Mouse (Mus musculus) adrenal gland, postnatal 4 days (tissue): ENCODE data around the gene Ggt1. TPM values are rescaled to one million over a fixed set of nuclear protein-coding genes. Genes with fewer than 3 reads are reported as not detected.
"Not testable (repeated sequence)": the region's sequence is repeated elsewhere in the genome, so short reads cannot be mapped to it uniquely, and the experiment has no call there.

Experiments used
- DNase-seq, 2 experiments: peaks; one replicate each; pipeline ENCODE4 v3.0.0; 2021 to 2022; ENCODE audit warnings: low spot score in 2 of 2, mixed read lengths in 2 of 2
- total RNA-seq, 2 experiments: library from RNA; stranded (reverse); gene quantifications; 2 replicates each; pipeline ENCODE4 v1.2.3; 2021

Gene Ggt1
- total RNA-seq, 2 experiments from 2014 or later, result 1.2 to 39.0 TPM

GRCm38 (mm10) chr10:75548486-75548885, 12.9 kb upstream of the Ggt1 start:
- no peak for DNase-seq

DNA sequence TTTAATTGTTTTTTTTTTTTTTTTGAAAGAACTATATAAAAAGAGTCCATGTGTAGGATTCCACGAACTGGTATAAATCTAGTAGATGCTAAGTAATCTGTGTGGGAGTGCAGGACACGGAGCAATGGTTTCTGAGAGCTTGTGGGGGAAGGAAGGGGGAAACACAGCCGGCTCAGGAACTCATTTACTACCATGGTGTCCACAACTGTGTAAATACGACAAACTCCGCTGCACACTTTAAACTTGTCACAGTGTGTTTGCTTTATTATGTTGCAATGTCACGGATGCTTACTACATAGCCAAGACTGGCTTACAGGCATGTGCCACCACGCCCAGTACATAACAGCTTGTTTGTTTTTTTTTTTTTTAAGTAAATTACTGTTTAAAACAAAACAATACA, 11.5 kb upstream of the Ggt1 start:
- DNase-seq, result no peak

GRCm38 (mm10) chr10:75551175-75551574, 10.2 kb upstream of the Ggt1 start:
- DNase-seq, result no peak

DNA sequence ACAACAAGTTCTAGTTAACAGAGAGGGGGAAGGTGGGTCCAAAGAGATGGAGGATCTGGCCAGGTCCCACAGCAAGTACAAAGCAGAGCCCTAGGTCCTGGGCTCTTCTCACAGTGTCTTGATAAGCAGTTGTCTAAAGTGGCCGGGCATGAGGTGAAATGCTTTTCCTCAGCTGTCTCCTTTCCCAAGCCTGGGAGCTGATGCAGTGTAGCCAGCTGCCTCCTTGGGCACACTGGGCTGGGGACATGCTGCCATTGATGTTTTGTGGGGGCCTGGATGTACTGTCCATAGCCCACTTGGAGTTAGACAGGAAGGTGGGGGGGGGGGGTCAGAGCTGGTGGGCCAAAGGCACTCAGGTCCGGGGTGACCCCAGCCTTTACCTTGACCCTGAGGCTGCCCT, 9.3 kb upstream of the Ggt1 start:
- DNase-seq, result no peak

GRCm38 (mm10) chr10:75552701-75553450, 8.5 kb upstream of the Ggt1 start:
- DNase-seq, result no peak

DNA sequence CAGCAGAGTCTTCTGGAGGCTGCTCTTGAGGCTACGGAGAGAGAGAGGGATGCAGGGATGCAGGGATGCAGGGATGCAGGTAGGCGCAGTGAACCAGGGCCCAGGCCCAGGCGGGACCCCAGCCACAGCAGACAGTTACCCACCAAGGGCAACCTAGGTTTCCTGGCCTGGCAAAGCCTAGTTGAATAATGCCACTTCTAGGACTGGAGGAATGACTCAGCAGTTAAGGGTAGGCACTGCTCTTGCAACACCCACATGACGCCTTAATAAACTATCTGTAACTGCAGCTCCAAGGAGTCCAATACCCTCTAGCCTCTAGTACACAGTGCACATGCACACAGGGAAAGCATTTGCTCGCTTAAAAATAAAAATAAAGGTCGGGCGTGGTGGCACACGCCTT, 7.3 kb upstream of the Ggt1 start:
- no peak for DNase-seq

DNA sequence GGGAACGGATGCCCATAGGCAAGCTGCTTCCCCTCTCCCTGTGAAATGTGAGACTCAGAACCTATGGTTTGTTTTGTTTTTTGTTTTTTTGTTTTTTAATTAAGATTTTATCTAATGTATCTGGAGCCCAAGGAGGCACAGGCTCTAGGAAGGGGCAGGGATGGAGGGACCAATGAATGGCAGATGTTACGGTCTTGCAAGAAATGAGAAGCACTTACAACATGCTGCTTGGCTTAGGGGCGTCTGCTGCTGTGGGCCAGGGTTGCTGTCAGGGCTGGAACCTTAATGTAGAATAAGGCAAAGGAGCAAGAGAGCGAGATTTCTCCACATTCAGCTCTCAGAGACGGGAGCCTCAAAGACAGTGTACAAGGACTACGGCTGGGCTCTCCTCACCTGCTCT, 5.8 kb upstream of the Ggt1 start:
- DNase-seq, result no peak

- DNase-seq, result no peak
Measured at GRCm38 (mm10) chr10:75556026-75556425, 5.4 kb upstream of the Ggt1 start.

- no peak for DNase-seq
Measured at GRCm38 (mm10) chr10:75558515-75558914, 2.9 kb upstream of the Ggt1 start.

DNA sequence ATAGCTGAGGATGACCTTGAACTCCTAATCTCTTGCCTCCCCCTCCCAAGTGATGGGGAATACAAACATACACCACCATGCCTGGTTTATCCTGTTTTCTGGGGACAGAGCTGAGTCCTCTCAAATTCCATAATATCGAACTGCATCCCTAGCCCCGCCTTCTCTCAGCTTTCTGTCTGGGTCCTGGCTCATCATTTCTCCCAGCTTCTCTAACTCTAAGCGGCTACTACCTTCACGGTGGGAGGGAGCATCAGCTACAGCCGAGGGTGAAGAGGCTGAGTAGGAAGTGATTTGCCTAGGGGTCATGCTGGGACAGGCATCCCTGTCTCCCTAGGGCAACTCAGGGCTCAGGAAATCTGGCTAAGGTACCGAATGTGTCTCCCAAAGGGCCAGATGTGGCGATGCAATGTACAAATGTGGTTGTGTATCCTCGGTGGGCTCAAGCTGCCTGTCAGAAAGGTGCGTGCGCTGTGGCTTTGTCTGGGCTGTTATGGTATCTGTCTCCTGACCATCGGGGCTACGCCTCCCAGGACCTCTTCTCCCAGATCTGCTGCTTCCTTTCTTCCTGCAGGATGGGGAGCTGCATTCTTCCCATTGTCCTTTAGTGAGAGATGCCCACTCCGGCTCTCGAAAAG, 2.2 kb upstream of the Ggt1 start:
- DNase-seq, result no peak

DNA sequence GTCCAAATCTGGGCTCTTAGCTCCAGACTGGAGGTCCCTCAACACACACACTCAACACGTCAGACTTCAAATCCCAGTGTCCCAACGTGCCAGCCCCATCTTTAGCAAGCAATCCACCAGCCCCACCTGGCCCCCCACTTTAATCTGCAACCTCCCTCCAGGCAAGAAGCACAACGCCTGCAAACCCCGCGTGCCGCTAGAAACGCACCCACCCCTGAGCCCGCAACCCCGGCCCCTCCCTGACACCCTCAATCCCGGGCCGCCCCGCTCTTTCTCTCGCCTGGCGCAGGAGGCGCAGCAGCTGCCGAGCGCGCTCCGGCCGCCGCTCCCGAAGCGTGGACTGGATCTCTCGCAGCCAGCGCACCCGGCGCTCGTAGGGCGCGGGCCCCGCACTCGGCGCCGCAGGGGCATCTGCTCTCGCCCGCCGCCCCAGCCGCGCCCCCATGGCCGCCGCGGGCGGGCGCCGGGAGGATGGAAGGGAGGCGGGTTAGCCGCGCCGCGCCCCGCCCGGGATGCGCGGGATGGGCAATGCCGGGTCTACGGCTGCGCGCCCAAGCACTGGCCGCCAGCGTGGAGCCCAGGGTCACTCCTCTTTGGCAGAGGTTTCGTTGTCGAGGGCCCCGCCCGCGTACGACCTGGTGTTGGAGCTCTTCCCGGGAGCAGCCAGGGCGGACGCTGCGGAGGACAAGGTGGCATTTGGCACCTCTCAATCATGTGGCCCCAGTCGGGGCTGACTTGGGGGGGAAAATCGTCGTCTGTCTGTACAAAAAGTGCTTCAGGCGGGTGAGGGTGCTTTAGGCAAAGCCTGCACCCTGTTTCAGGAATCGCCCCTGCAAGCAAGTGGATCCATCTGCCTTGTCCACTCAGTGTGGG, 1.5 kb upstream of the Ggt1 start, which contains the start of gene Lrrc75b:
Lrrc75b (minus strand) TSS at position 655 of the 873 bp plus-strand sequence.
- DNase-seq, result no peak

DNA sequence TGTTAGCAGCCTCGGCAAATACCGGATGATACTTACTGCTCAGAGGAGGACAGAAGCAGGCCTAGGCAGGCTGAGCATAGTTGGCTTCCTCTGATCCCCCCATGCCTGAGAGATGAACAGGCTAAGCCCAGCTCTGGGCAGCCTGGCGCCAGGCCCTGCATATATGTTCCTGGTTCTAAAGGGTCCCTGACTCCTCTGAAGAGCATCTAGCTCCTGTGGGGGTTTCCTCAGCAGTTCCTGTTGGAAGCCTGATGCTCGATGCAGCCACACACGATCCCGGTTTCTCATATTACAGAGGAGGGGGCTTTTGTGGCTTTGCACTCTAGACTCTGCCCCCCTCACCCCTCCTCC, 880 bp upstream of the Ggt1 start:
- DNase-seq, result no peak

DNA sequence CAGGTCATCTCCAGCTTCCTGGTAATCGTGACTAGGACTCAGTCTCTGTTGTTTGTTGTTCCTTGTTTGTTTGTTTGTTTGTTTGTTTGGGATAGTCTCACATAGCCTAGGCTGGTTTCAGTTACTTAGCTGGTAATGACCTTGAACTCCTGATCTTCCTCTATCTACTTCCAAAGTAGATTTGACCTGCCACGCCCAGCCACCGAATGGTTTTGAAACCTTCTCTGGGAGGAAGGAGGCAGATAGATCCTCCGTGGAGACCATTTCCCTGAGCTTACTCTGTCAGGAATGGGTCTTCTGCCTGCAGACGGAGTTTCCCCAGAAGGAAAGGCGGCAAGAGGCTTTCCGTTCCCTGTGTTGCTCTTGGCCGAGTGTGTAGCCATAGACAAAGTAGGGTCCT, 1.2 kb downstream of the Ggt1 start:
- DNase-seq, result no peak

GRCm38 (mm10) chr10:75564687-75565265, 3.4 kb downstream of the Ggt1 start:
- DNase-seq, result no peak

DNA sequence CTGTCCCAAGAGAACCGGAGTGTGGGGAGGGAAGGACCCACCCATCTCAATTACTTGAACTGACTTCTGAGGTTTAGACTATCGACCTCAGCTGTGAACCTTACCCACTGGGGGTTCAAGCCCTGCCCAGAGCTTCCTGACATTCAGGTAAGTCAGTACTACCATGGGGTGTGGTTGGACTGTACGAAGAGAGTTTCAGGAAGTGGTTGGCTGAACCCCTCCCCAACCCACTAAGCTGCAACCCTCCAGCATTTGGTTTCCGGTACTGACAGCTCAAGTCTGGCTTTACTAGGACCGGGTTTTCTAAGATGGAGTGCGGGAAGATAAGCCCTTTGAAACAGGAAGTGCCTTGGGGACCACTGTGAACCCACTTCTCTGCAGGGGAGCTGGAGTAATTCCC, 4.0 kb downstream of the Ggt1 start:
- no peak for DNase-seq

DNA sequence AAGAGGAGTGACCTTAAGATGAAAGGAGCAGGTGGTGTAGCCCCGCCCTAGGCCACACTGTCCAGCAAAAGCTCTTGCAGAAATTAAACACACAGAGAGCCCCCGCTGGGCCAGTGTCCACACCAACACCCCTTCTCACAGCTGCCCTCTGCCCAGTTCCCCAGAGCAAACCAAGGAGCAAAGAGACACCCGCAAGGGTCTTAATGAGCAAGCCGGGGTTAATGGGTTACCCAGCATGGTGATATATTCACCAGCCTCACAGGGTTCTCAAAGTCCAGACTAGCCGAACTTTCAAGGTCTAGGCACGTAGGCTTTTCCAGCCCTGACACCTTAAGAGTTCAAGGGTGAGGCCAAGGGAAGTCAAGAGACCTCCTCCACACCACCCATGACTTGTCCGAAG, 4.5 kb downstream of the Ggt1 start:
- DNase-seq, result no peak

DNA sequence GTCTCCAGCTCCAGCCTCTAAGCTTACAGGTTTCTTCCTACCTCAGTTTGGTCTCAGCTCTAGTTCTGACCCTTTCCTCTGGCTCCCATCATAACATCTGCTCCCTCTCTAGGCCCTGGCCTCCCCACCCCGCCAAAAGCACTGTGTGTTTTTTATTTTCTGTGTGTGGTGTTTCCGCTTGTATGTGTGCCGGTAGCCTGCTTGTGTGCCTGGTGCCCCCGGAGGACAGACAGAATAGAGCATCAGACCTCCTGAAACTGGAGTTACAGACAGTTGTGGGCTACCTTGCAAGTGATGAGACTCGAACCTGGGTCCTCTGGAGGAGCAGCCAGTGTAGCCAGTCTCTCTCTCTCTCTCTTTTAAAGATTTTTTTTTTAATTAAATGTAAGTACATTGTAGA, 4.9 kb downstream of the Ggt1 start:
- DNase-seq, result no peak

DNA sequence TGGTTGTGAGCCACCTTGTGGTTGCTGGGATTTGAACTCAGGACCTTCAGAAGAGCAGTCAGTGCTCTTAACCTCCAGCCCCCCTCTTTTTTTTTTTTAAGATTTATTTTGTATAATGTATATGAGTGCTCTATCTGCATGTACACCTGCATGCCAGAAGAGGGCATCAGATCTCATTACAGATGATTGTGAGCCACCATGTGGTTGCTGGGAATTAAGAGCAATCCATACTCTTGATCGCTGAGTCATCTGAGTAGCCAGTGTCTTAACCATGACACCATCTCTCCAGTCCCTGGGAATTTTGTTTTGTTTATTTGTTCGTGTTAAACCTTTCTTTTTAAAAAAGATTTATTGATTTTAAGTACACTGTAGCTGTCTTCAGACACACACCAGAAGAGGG, 5.4 kb downstream of the Ggt1 start:
- not testable (repeated sequence) for DNase-seq

DNA sequence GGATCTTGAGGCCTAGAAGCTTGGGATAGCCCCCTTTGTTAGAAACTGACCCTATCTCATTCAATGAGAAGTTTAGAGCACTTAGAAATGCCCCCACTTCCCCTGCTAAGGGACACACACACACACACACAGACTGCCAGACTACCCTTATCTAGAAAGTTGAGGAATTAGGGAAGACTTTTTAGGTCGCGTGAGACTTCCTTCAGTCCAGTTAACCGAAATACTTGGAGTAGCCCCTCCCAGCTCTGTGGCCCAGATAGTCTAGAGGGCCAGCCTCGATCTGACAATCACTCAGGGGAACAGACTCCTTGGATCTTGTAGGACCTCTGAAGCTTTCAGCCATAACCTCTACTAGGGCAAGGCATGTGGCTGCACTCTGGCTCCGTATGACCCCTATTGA, 6.6 kb downstream of the Ggt1 start:
- no peak for DNase-seq

DNA sequence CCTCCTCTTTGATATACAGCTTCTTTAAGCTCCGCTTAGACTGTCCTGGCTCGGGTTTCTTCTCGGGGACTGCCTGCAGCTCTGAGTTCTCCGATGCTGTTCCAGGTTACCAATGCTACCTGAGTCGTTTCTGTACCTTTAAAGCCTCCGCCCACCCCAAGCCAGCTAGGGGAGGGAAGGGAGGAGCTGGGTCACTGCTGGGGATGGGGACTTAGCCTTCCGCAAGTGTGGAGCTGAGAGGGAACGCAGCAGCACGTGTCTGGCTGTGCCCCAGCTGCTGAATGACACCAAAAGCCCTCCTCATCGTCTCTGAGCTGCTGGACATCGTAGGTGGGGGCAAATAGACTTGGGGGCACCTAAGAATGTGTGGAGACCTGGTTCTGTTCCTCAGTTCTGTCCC, 7.0 kb downstream of the Ggt1 start:
- DNase-seq, result no peak

DNA sequence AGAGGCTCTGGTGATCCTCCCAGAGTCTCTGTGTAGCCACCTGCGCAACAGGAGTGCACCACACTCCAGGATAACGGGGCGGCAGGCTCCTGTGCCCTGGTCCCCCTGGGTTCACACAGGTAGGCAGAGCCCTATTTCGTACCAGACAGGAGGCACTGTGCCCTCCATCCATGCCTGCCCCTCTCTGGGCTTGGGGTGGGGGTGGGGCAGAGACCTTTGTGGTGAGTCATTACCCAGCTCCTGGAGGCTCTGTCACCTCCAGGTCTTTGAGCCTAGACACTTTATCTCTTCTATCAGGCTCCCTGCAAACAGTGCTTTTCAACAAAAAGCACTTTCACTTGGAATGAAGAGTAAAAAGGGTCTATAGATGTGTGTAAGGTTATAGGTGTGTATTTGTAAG, 7.4 kb downstream of the Ggt1 start:
- no peak for DNase-seq
